Mouse (Mus musculus): ENCODE data around the gene Ccdc148. TPM values are rescaled to one million over a fixed set of nuclear protein-coding genes. Genes with fewer than 3 reads are reported as not detected.
A peak's percentile ranks its signal among the peaks of the same experiment; 100 is the strongest.

Ccdc148 gene
- polyA plus RNA-seq, 1 experiment from 2014 or later, result 0.75 TPM

DNA sequence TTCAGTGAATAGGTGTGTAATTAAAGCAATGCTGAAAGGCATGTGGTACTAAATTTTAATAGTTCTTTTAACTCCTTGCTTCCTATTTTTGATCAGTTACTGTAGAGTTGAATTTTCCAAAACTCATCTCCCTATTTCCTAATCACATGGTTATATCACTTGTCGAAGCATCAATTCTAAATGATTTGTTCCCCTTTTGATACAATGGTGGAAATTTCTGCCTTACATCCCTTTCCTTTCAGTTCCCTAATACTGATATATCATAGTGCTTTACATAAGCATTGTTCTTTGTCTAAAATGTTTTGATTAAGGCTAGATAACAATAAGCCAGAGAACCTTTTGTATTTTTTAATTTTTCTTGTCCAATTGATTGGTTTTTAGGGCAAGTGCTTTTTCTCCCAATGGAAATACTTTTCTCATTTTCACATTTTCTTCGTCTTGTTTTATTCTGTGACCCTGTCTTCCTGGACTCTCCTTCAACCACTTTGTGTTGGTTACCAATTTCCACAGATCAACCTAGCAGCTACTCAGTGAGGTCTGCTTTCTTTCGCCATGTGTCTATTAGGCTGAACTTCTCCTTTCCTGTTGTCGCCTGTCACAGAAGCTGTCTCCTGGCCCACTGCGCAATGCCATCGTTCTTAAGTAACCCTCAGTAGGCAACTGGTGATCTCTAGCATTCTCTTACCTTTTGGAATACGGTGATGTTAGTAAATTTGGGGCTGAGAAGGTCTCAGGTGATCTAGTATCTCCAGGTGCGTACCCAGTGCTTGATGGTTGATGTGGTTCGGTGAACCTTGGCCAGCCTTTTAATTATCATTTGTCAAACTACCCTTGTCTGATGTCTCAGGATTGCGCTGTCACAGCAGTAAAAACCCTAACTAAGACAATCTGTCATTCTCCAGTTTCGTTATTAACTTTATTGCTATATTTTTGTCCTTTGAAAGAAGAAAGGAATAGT is 23.9 kb upstream of the Ccdc148 start:
- ATAC-seq, result peak; percentile 49; the same call in 1 of the 2 replicates
- TF ChIP-seq EP300 (IDR thresholded peaks at IDR 0.05; ENCODE audit: low read depth) (no peak), CTCF (IDR thresholded peaks at IDR 0.05; ENCODE audit: low read depth) (no peak)
- DNase-seq, result no peak
- no peak overlapping the region for H3K27ac ChIP-seq (ENCODE audit: low read depth)
- 67% methylated on average over 11 of the region's 11 CpGs for WGBS (ENCODE audit: insufficient replicate concordance)
- H3K4me2 ChIP-seq (ENCODE audit: low read depth, low read length), result no peak overlapping the region
- no peak overlapping the region for H3K4me3 ChIP-seq (ENCODE audit: low read depth, low read length)
- H3K9ac ChIP-seq (replicated peaks), result no peak overlapping the region
- no peaks in the 10 kb centered on the region for H3K36me3 ChIP-seq (replicated peaks; ENCODE audit: insufficient read depth, low read length)
- no peaks in the 10 kb centered on the region for H3K9me3 ChIP-seq (ENCODE audit: low read length)
- no peaks in the 10 kb centered on the region for H3K27me3 ChIP-seq (ENCODE audit: insufficient read depth, low read length)
- peaks cover 4% of the 10 kb centered on the region; the same call in 1 of the 2 replicates for H3K4me1 ChIP-seq (ENCODE audit: insufficient read depth)

DNA sequence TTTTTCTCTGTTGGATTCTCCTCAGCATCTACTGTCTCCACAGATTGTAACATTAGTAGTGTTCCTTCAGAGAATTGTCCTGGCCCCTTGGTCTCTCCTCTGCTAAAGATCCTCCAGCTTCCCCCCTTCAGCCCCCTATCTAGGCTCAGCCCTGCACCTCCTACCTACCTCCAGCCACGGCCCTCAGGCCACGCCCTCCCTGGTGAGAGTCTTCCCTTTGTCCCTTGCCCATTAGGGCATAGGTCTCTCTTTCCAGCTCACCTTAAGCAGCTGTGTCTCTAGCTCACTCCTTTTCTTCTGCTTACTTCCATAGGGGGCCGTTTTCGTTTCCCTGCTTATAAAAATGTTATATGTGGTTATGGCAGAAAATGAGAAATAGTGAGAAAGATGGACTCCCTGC is 23.1 kb upstream of the Ccdc148 start:
- H3K4me3 ChIP-seq (ENCODE audit: low read depth, low read length), result no peak overlapping the region
- WGBS (ENCODE audit: insufficient replicate concordance), result 58% methylated on average over 4 of the region's 4 CpGs
- no peak for ATAC-seq
- H3K9ac ChIP-seq (replicated peaks), result no peak overlapping the region
- H3K4me1 ChIP-seq (ENCODE audit: insufficient read depth), result peaks cover 7% of the 10 kb centered on the region; the same call in 1 of the 2 replicates
- no peaks in the 10 kb centered on the region for H3K9me3 ChIP-seq (ENCODE audit: low read length)
- H3K4me2 ChIP-seq (ENCODE audit: low read depth, low read length), result no peak overlapping the region
- H3K27me3 ChIP-seq (ENCODE audit: insufficient read depth, low read length), result no peaks in the 10 kb centered on the region
- no peaks in the 10 kb centered on the region for H3K36me3 ChIP-seq (replicated peaks; ENCODE audit: insufficient read depth, low read length)
- H3K27ac ChIP-seq (ENCODE audit: low read depth), result no peak overlapping the region
- DNase-seq, result no peak
- TF ChIP-seq EP300 (IDR thresholded peaks at IDR 0.05; ENCODE audit: low read depth) (no peak), CTCF (IDR thresholded peaks at IDR 0.05; ENCODE audit: low read depth) (no peak)

GRCm38 (mm10) chr2:59181321-59182113 is 21.0 kb upstream of the Ccdc148 start:
- H3K9ac ChIP-seq (replicated peaks), result no peak overlapping the region
- H3K27me3 ChIP-seq (ENCODE audit: insufficient read depth, low read length), result no peaks in the 10 kb centered on the region
- WGBS (ENCODE audit: insufficient replicate concordance), result 81% methylated on average over 15 of the region's 15 CpGs
- no peaks in the 10 kb centered on the region for H3K36me3 ChIP-seq (replicated peaks; ENCODE audit: insufficient read depth, low read length)
- no peak overlapping the region for H3K4me2 ChIP-seq (ENCODE audit: low read depth, low read length)
- DNase-seq, result peak; percentile 1
- ATAC-seq, result no peak
- H3K4me1 ChIP-seq (ENCODE audit: insufficient read depth), result peaks cover 7% of the 10 kb centered on the region; the same call in 1 of the 2 replicates
- H3K9me3 ChIP-seq (ENCODE audit: low read length), result no peaks in the 10 kb centered on the region
- no peak overlapping the region for H3K27ac ChIP-seq (ENCODE audit: low read depth)
- H3K4me3 ChIP-seq (ENCODE audit: low read depth, low read length), result no peak overlapping the region
- TF ChIP-seq EP300 (IDR thresholded peaks at IDR 0.05; ENCODE audit: low read depth), result no peak
- TF ChIP-seq CTCF (IDR thresholded peaks at IDR 0.05; ENCODE audit: low read depth), result no peak

- H3K4me2 ChIP-seq (ENCODE audit: low read depth, low read length), result no peak overlapping the region
- no peak overlapping the region for H3K9ac ChIP-seq (replicated peaks)
- no peak overlapping the region for H3K27ac ChIP-seq (ENCODE audit: low read depth)
- peak; percentile 8 for DNase-seq
- no peaks in the 10 kb centered on the region for H3K27me3 ChIP-seq (ENCODE audit: insufficient read depth, low read length)
- H3K4me3 ChIP-seq (ENCODE audit: low read depth, low read length), result no peak overlapping the region
- TF ChIP-seq CTCF (IDR thresholded peaks at IDR 0.05; ENCODE audit: low read depth) (no peak), EP300 (IDR thresholded peaks at IDR 0.05; ENCODE audit: low read depth) (no peak)
- no peak for ATAC-seq
- no peaks in the 10 kb centered on the region for H3K36me3 ChIP-seq (replicated peaks; ENCODE audit: insufficient read depth, low read length)
- no peaks in the 10 kb centered on the region for H3K9me3 ChIP-seq (ENCODE audit: low read length)
- 61% methylated on average over 5 of the region's 5 CpGs for WGBS (ENCODE audit: insufficient replicate concordance)
- H3K4me1 ChIP-seq (ENCODE audit: insufficient read depth), result 0 out of 2 replicates have a peak, but pooled peaks cover 7% of the 10 kb centered on the region
Measured at GRCm38 (mm10) chr2:59179487-59179886, 19.0 kb upstream of the Ccdc148 start.

DNA sequence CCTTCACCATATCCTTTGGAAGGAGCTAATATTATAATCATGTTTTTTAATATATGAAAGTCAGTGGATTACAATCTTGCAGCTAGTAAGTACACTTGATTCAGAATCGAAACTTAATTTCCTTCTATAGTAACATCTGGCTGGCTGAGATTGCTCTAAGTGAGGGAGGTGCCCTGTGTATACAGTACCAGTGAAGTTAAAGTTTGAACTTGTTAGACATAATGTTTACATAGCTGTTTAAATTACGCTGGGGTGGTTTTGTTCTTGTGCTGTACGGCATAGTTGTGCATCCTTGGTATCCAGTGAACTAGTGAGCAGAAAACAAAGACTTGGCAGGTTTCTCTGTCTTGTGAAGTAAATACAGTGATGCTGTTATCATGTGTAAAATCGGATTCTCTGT is 18.5 kb upstream of the Ccdc148 start:
- H3K9me3 ChIP-seq (ENCODE audit: low read length), result no peaks in the 10 kb centered on the region
- ATAC-seq, result no peak
- H3K9ac ChIP-seq (replicated peaks), result no peak overlapping the region
- H3K4me1 ChIP-seq (ENCODE audit: insufficient read depth), result 0 out of 2 replicates have a peak, but pooled peaks cover 7% of the 10 kb centered on the region
- no peak overlapping the region for H3K4me3 ChIP-seq (ENCODE audit: low read depth, low read length)
- no peak overlapping the region for H3K27ac ChIP-seq (ENCODE audit: low read depth)
- 52% methylated on average over 4 of the region's 4 CpGs for WGBS (ENCODE audit: insufficient replicate concordance)
- H3K27me3 ChIP-seq (ENCODE audit: insufficient read depth, low read length), result no peaks in the 10 kb centered on the region
- no peaks in the 10 kb centered on the region for H3K36me3 ChIP-seq (replicated peaks; ENCODE audit: insufficient read depth, low read length)
- TF ChIP-seq EP300 (IDR thresholded peaks at IDR 0.05; ENCODE audit: low read depth) (no peak), CTCF (IDR thresholded peaks at IDR 0.05; ENCODE audit: low read depth) (no peak)
- H3K4me2 ChIP-seq (ENCODE audit: low read depth, low read length), result no peak overlapping the region
- DNase-seq, result no peak

GRCm38 (mm10) chr2:59178191-59178590 is 17.7 kb upstream of the Ccdc148 start:
- TF ChIP-seq CTCF (IDR thresholded peaks at IDR 0.05; ENCODE audit: low read depth), result no peak
- no peak for TF ChIP-seq EP300 (IDR thresholded peaks at IDR 0.05; ENCODE audit: low read depth)
- ATAC-seq, result no peak
- Histone ChIP-seq H3K9ac (replicated peaks) (no peak overlapping the region), H3K9me3 (ENCODE audit: low read length) (no peaks in the 10 kb centered on the region), H3K4me1 (ENCODE audit: insufficient read depth) (0 out of 2 replicates have a peak, but pooled peaks cover 7% of the 10 kb centered on the region), H3K27ac (ENCODE audit: low read depth) (no peak overlapping the region), H3K4me2 (ENCODE audit: low read depth, low read length) (no peak overlapping the region), H3K36me3 (replicated peaks; ENCODE audit: insufficient read depth, low read length) (no peaks in the 10 kb centered on the region), H3K27me3 (ENCODE audit: insufficient read depth, low read length) (no peaks in the 10 kb centered on the region), H3K4me3 (ENCODE audit: low read depth, low read length) (no peak overlapping the region)
- DNase-seq, result peak; percentile 5
- 88% methylated on average over 8 of the region's 8 CpGs for WGBS (ENCODE audit: insufficient replicate concordance)

All from liver, postnatal 0 days (tissue).